Mouse (Mus musculus) spleen, adult 18-20 months (tissue): ENCODE measurements around the gene Gramd1b.

Experiments
- DNase-seq, 2 experiments: peaks; one replicate each; pipeline ENCODE4 v3.0.0; 2022; ENCODE audit warnings: mixed read lengths in 2 of 2

The Gramd1b gene

GRCm38 (mm10) chr9:40356768-40357446 is 174.3 kb downstream of the Gramd1b start:
- DNase-seq: no peak

- DNase-seq: no peak
Observed at GRCm38 (mm10) chr9:40356368-40356767, 174.8 kb downstream of the Gramd1b start.

- DNase-seq: no peak
Observed at GRCm38 (mm10) chr9:40355406-40355805, 175.8 kb downstream of the Gramd1b start.

GRCm38 (mm10) chr9:40353596-40353995 is 177.6 kb downstream of the Gramd1b start:
- no peak for DNase-seq

- DNase-seq: peak in 1 of 2 experiments; percentile 26
Observed at GRCm38 (mm10) chr9:40350640-40351039, 180.5 kb downstream of the Gramd1b start.

GRCm38 (mm10) chr9:40350052-40350451 is 181.1 kb downstream of the Gramd1b start:
- no peak for DNase-seq

GRCm38 (mm10) chr9:40349554-40349953 is 181.6 kb downstream of the Gramd1b start:
- DNase-seq: no peak

- DNase-seq: no peak
Observed at GRCm38 (mm10) chr9:40348714-40349233, 182.4 kb downstream of the Gramd1b start.

GRCm38 (mm10) chr9:40346232-40346984 is 184.8 kb downstream of the Gramd1b start:
- no peak for DNase-seq

- DNase-seq: no peak
Observed at GRCm38 (mm10) chr9:40345493-40346231, 185.5 kb downstream of the Gramd1b start.

- DNase-seq: no peak
Observed at GRCm38 (mm10) chr9:40344801-40345492, 186.2 kb downstream of the Gramd1b start.

- DNase-seq: no peak
Observed at GRCm38 (mm10) chr9:40343828-40344227, 187.4 kb downstream of the Gramd1b start.

GRCm38 (mm10) chr9:40343053-40343652 is 188.0 kb downstream of the Gramd1b start:
- DNase-seq: no peak

- no peak for DNase-seq
Observed at GRCm38 (mm10) chr9:40342101-40342500, 189.1 kb downstream of the Gramd1b start.

- DNase-seq: no peak
Observed at GRCm38 (mm10) chr9:40339578-40339977, 191.6 kb downstream of the Gramd1b start.

- no peak for DNase-seq
Observed at GRCm38 (mm10) chr9:40337131-40337820, 193.9 kb downstream of the Gramd1b start.

- DNase-seq: no peak
Observed at GRCm38 (mm10) chr9:40336701-40337100, 194.5 kb downstream of the Gramd1b start.

- no peak for DNase-seq
Observed at GRCm38 (mm10) chr9:40334617-40335016, 196.6 kb downstream of the Gramd1b start.

GRCm38 (mm10) chr9:40333649-40334396 is 197.4 kb downstream of the Gramd1b start:
- peak; percentile 28 to 74 for DNase-seq

GRCm38 (mm10) chr9:40332731-40333648 is 198.2 kb downstream of the Gramd1b start:
- DNase-seq: no peak
